Mouse (Mus musculus): Measurements from ENCODE around the gene Gbx1.
"Not testable (repeated sequence)": the region's sequence is repeated elsewhere in the genome, so short reads cannot be mapped to it uniquely, and the experiment has no call there.

DNA sequence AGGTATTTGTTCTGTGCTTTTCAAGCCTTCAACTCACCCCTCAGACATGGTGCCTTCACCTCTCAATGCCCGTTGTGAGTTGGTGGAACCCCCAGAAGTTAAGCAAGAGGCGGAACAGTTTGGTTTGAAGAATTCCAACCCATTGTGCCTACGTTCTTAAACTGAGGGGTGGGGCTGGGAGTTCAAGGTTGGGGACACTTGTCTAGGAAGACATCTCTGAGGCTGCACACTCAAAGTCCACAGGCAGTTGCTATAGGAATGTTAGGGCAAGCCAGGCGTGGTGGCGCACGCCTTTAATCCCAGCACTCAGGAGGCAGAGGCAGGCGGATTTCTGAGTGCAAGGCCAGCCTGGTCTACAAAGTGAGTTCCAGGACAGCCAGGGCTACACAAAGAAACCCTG is 28.3 kb upstream of the Gbx1 start:
- TF ChIP-seq CTCF (IDR thresholded peaks at IDR 0.05; ENCODE audit: borderline replicate concordance, extremely low read depth, insufficient read depth, insufficient read length); POLR2A (IDR thresholded peaks at IDR 0.05; ENCODE audit: borderline replicate concordance, extremely low read depth, insufficient read depth, insufficient read length, poor library complexity, severe bottlenecking): not testable (repeated sequence)
